Mouse (Mus musculus) ovary, adult 18-20 months (tissue): Measurements from ENCODE around the gene Nsd2.
"Not testable (repeated sequence)": the region's sequence is repeated elsewhere in the genome, so short reads cannot be mapped to it uniquely, and the experiment has no call there.

Experiments used
- DNase-seq: peaks from one replicate; pipeline ENCODE4 v3.0.0; 2022; ENCODE audit warnings: low spot score, mixed read lengths

Nsd2 gene

GRCm38 (mm10) chr5:33932413-33932812 is 111.9 kb downstream of the Nsd2 start:
- DNase-seq: no peak

- DNase-seq: no peak
Measured at GRCm38 (mm10) chr5:33934081-33934480, 113.6 kb downstream of the Nsd2 start.

GRCm38 (mm10) chr5:33934877-33935276 is 114.4 kb downstream of the Nsd2 start:
- DNase-seq: no peak

GRCm38 (mm10) chr5:33935700-33936111 is 115.2 kb downstream of the Nsd2 start:
- DNase-seq: no peak

- peak; percentile 98 for DNase-seq
Measured at GRCm38 (mm10) chr5:33936120-33936707, 115.7 kb downstream of the Nsd2 start, which contains the start of gene Nelfa. Gene Nelfa, minus strand, starts transcription at chr5:33936413.

- DNase-seq: no peak
Measured at GRCm38 (mm10) chr5:33937230-33937629, 116.7 kb downstream of the Nsd2 start.

GRCm38 (mm10) chr5:33938448-33938847 is 117.9 kb downstream of the Nsd2 start:
- no peak for DNase-seq

GRCm38 (mm10) chr5:33947035-33947434 is 126.5 kb downstream of the Nsd2 start:
- not testable (repeated sequence) for DNase-seq
